Mouse (Mus musculus) olfactory bulb, adult 2 months (tissue): ENCODE results near the gene Crhr1.

Source experiments
- CTCF ChIP-seq: fragments of 200-500 bp; IDR thresholded peaks from 2 replicates; pipeline ENCODE4 v1.5.1; 2012; ENCODE audit warnings: low read depth, mild to moderate bottlenecking, low read length, moderate library complexity; ENCODE audit not compliant: insufficient read depth
- POLR2A ChIP-seq: fragments of 200-500 bp; IDR thresholded peaks from 2 replicates; pipeline ENCODE4 v1.6.1; 2012; ENCODE audit warnings: mild to moderate bottlenecking, low read depth, low read length, moderate library complexity; ENCODE audit not compliant: insufficient read depth

DNA sequence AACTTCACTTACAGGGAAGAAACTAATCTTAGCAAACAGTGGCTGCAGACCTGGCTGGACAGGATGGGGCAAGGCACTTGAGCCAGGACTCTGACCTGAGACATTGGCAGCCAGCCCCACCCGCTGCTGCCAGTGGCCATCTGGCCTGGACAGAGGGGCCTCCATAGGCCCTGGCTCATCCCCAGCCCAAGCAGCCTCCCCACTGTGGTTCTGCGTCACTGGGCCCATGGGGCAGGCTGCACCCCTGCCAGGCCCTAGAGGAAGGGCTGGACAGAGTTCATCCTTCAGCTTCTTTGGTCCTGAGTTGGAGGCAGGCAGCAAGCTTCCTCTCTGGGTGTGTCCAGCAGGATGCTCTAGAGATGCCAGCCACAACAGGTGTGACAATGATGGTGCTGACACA, 57.4 kb downstream of the Crhr1 start:
- TF ChIP-seq POLR2A = no peak
- TF ChIP-seq CTCF = no peak
